Mouse (Mus musculus) neural tube, embryonic 15.5 days (tissue): ENCODE measurements around the gene Clip2. TPM values are rescaled to one million over a fixed set of nuclear protein-coding genes. Genes with fewer than 3 reads are reported as not detected.

ENCODE experiments used
- ATAC-seq: fragments of 200-750 bp; cut with Nextera tagmentation; 2 replicates; pipeline ENCODE4 v1.8.0; 2017; ENCODE audit warnings: mild to moderate bottlenecking, moderate TSS enrichment, moderate library complexity; ENCODE audit not compliant: low FRiP score
- H3K27ac ChIP-seq: fragments of 300-500 bp; sonication (generic); replicated peaks from 2 replicates; pipeline ENCODE4 v1.5.1; 2015; ENCODE audit warnings: mild to moderate bottlenecking, inconsistent platforms
- H3K27me3 ChIP-seq: fragments of 300-500 bp; sonication (generic); replicated peaks from 2 replicates; pipeline ENCODE4 v1.6.1; 2015; ENCODE audit warnings: inconsistent platforms
- H3K36me3 ChIP-seq: fragments of 300-500 bp; sonication (generic); 2 replicates; pipeline ENCODE4 v1.6.1; 2015; ENCODE audit warnings: inconsistent platforms
- H3K4me1 ChIP-seq: fragments of 300-500 bp; sonication (generic); 2 replicates; pipeline ENCODE4 v1.6.1; 2015; ENCODE audit warnings: inconsistent platforms
- H3K4me2 ChIP-seq: fragments of 300-500 bp; sonication (generic); 2 replicates; pipeline ENCODE4 v1.6.1; 2015; ENCODE audit warnings: inconsistent platforms, mild to moderate bottlenecking, moderate library complexity
- H3K4me3 ChIP-seq: fragments of 300-500 bp; sonication (generic); replicated peaks from 2 replicates; pipeline ENCODE4 v1.5.1; 2015; ENCODE audit warnings: mild to moderate bottlenecking, inconsistent platforms
- H3K9ac ChIP-seq: fragments of 300-500 bp; sonication (generic); replicated peaks from 2 replicates; pipeline ENCODE4 v1.6.1; 2015; ENCODE audit warnings: mild to moderate bottlenecking, inconsistent platforms
- H3K9me3 ChIP-seq: fragments of 300-500 bp; sonication (generic); replicated peaks from 2 replicates; pipeline ENCODE4 v1.6.1; 2016; ENCODE audit warnings: inconsistent platforms
- WGBS: fragments of 180-500 bp; shearing (Covaris S2); methylation state at CpG from one replicate; pipeline ENCODE4 v1.1.7; 2015; ENCODE audit warnings: mixed read lengths; 5-methylcytosine and 5-hydroxymethylcytosine counted together
- polyA plus RNA-seq: library from polyadenylated mRNA; unstranded; fragments of >200 nt; fragmentation: Nextera tagmentation; extraction: Ambion mirVana; gene quantifications from 2 replicates; pipeline ENCODE4 v1.2.1, GENCODE M21; 2015

The Clip2 gene
- polyA plus RNA-seq, 1 experiment from 2014 or later = 12.1 TPM

DNA sequence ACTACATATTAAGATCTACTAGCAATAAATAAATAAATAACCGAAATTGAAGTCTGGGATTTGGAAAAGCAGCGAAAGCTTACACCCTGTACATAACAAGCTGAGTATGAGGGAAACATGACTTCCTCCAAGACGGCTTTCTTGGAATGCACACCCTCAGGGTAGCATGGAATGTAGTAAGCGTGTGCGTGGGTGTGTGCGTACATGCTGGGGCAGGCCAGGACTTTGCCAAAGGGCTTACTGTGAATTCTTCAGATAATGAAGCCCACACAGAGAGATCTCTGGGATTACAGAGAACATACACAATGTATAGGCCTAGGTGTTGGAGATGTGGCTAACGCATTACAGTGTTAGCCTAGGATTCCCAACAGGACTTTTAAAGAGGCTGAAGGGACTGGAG lies 25.3 kb upstream of the Clip2 start:
- Histone ChIP-seq H3K9me3 (no peaks in the 10 kb centered on the region), H3K4me3 (no peak overlapping the region), H3K9ac (no peak overlapping the region), H3K4me2 (no peak overlapping the region), H3K4me1 (peaks cover 3% of the 10 kb centered on the region), H3K27me3 (no peaks in the 10 kb centered on the region), H3K36me3 (no peaks in the 10 kb centered on the region), H3K27ac (no peak overlapping the region)
- 91% methylated on average over 7 of the region's 7 CpGs for WGBS
- no peak for ATAC-seq

DNA sequence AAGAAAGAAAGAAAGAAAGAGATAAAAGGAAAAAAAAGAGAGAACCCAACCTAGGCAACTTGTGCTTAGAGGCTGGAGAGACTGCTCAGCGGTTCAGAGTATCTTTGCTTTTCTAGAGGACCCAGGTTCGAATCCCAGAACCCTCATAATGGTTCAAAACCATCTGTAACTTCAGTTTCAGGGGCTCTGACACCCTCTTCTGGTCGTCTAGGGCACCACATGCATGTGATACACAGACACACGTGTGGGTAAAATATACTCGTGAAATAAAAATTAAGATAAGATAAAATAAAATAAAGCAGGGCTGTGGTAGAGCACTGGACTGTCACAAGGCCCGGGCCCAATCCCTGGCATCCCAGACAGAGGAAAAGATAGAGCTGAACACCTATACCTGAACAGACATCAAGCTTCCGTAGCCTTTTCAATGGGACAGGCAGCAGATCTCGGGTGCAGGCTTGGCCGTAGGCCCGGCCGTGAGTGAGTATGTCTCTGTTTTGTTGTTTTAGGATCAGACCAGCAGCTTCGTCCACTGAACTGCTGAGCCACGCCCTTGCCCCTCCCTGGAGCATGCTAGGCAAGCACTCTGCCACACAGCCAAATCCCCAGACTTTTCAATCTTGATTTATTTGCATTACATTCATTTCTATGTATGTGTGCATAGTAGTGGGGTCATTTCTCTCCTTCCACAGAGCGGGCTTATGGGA lies 24.4 kb upstream of the Clip2 start:
- ATAC-seq = no peak

DNA sequence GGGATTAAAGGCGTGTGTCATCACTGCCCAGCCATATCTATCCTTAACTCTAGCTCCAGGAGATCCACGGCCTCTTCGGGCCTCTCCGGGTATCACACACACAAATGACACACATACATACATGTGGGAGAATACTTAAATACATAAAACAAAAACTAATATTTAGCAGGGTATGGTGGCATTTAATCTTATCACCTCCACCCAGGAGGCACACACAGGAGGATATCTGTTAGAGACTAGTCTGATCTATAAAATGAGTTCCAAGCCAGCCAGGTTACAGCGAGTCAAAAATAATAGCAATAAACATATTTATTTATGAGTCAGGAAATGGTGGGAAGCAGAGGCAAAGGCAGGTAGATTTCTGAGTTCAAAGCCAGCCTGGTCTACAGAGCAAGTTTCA lies 23.6 kb upstream of the Clip2 start:
- Histone ChIP-seq H3K27ac (no peak overlapping the region), H3K27me3 (no peaks in the 10 kb centered on the region), H3K4me1 (peaks cover 9% of the 10 kb centered on the region), H3K9ac (no peak overlapping the region), H3K36me3 (no peaks in the 10 kb centered on the region), H3K4me3 (no peak overlapping the region), H3K4me2 (no peak overlapping the region), H3K9me3 (no peaks in the 10 kb centered on the region)
- ATAC-seq = no peak
- WGBS = 97% methylated on average over 5 of the region's 5 CpGs

More for the DNA sequence above, 24.4 kb upstream of the Clip2 start:
- no peaks in the 10 kb centered on the region for H3K36me3 ChIP-seq
- H3K4me3 ChIP-seq = no peak overlapping the region
- peaks cover 9% of the 10 kb centered on the region for H3K4me1 ChIP-seq
- 83% methylated on average over 14 of the region's 14 CpGs for WGBS
- H3K9me3 ChIP-seq = no peaks in the 10 kb centered on the region
- H3K27ac ChIP-seq = no peak overlapping the region
- H3K9ac ChIP-seq = no peak overlapping the region
- no peak overlapping the region for H3K4me2 ChIP-seq
- no peaks in the 10 kb centered on the region for H3K27me3 ChIP-seq

DNA sequence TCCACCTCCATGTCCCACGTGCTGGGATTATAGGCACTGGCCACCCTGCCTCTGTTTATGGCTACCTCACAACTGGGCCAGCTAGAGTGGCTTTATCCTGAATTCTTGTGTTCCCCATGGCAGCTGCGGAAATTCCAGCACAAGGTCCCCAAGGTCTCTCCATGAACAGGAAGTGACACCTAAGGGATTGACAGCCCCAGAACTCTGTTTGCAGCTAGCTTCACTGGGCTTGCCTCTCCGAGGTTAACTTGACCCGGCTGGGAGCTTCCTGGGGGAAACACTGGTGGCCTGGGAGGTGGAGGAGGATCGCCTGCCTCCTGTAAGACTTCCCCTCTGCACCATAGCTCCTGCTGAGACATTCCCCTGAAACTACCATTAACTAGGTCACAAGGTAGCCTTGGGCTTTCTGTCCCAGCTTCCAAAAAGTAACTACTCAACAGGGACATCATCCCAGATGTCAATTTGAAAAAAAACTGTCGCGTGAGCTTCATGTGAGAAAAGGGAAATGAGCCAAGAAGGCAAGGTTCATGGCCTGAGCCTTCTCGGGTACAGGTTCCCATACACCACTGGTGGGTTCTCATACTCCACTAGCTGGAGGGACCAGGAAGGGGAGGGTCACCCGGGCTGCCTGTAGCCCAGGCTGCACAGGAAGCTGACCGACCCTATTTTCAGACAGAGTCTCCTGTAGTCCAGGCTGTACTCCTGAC lies 20.4 kb upstream of the Clip2 start:
- Histone ChIP-seq H3K36me3 (no peaks in the 10 kb centered on the region), H3K9me3 (no peaks in the 10 kb centered on the region), H3K27ac (peak overlapping the region; percentile 74; the same call in 1 of the 2 replicates), H3K4me2 (peak overlapping the region; percentile 87), H3K4me1 (peaks cover 9% of the 10 kb centered on the region), H3K9ac (peak overlapping the region; percentile 56; the same call in 1 of the 2 replicates), H3K27me3 (no peaks in the 10 kb centered on the region), H3K4me3 (peak overlapping the region; percentile 51)
- 34% methylated on average over 10 of the region's 10 CpGs for WGBS
- no peak for ATAC-seq

DNA sequence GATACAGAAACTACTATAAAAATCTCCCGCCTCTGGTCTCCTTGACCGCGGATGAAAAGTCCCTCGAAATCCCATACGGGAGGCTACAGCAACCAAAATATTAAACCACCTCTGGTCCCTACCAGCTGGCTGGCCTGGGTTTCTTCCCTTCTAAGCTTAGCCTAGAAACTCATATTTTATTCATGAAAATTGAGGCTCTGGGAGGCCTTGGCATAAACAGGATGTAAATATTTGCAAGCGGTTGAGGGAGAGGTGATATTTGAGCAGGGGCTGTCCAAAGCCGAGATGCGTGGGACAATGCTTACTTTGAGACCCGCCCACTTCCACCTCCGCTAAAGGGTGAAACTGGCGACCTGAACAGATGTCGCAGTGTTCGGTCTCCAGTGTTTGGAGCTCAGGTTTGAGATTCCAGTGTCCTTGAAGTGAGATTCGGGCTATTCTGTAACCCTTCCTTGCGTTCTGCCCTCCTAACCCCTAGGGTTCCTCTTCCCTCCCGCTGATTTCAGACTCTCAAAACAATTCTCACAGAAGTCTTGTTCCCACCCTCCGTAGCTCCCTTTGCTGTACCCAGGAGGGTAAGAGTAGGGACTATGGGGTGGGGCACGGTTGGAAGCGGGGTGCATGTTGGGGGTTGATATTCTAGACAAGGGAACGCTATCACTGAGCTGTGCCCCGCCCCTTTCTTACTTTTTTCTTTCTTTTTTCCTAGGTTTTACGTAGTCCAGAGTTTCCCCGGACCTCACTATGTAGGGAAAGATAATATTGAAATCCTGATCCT lies 19.7 kb upstream of the Clip2 start:
- WGBS = 2% methylated on average over 23 of the region's 23 CpGs
- peak; percentile 77 for ATAC-seq
- H3K9ac ChIP-seq = peak overlapping the region; percentile 56

DNA sequence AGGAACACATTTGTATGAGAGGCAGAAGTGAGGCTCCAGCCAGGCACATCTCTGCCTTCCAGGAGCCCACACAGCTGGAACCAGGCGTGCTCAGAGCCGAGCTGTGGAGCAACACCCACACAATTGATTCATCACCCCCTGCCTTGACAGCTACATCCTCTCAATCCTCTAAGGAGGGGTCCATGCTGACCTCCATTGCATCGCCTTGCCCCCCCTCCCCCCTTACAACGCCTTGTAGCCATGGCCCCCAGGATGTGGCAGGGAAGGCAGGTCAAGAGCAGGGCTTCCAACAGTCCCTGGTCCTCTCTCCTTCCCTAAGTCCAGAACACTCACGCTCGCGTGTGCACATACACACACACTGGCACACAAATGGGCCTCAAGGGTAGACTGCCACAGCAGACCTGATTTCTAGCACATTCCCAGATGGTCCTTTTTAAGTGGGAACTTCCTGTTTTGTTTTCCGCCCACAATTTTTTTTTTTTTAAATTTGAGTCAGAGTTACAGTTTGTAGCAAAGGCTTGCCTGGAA lies 16.8 kb upstream of the Clip2 start:
- Histone ChIP-seq H3K27me3 (no peaks in the 10 kb centered on the region), H3K36me3 (no peaks in the 10 kb centered on the region), H3K4me3 (no peak overlapping the region), H3K9me3 (no peaks in the 10 kb centered on the region), H3K4me1 (peaks cover 9% of the 10 kb centered on the region), H3K27ac (no peak overlapping the region), H3K4me2 (no peak overlapping the region), H3K9ac (no peak overlapping the region)
- no peak for ATAC-seq
- WGBS = 62% methylated on average over 8 of the region's 8 CpGs

More for the DNA sequence above, 19.7 kb upstream of the Clip2 start:
- no peaks in the 10 kb centered on the region for H3K27me3 ChIP-seq
- peak overlapping the region; percentile 51 for H3K4me3 ChIP-seq
- H3K36me3 ChIP-seq = no peaks in the 10 kb centered on the region
- H3K9me3 ChIP-seq = no peaks in the 10 kb centered on the region
- peaks cover 9% of the 10 kb centered on the region for H3K4me1 ChIP-seq
- peak overlapping the region; percentile 74 for H3K27ac ChIP-seq
- peak overlapping the region; percentile 87 for H3K4me2 ChIP-seq

DNA sequence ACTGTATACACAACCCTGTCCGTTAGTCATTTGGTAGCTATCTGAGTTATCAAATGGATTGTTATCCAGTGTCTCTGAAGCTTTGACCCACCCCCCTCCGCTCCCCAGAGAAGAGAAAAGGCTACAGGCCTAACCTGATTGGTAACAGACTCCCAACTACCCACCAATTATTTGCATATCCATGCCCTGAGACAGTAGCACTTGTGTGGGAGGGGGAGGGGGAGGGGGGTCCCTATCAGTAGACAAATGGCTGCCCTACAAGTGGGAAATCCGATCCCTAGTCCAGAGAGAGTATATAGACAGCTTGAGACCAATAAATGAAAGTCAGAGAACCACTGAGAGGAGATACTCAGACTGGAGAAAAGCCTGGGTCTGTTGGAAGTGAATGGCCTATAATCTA lies 15.8 kb upstream of the Clip2 start:
- Histone ChIP-seq H3K9ac (no peak overlapping the region), H3K9me3 (no peaks in the 10 kb centered on the region), H3K36me3 (no peaks in the 10 kb centered on the region), H3K27me3 (no peaks in the 10 kb centered on the region), H3K4me1 (peaks cover 9% of the 10 kb centered on the region), H3K4me2 (no peak overlapping the region), H3K4me3 (no peak overlapping the region), H3K27ac (no peak overlapping the region)
- 71% methylated on average over 3 of the region's 3 CpGs for WGBS
- ATAC-seq = no peak

DNA sequence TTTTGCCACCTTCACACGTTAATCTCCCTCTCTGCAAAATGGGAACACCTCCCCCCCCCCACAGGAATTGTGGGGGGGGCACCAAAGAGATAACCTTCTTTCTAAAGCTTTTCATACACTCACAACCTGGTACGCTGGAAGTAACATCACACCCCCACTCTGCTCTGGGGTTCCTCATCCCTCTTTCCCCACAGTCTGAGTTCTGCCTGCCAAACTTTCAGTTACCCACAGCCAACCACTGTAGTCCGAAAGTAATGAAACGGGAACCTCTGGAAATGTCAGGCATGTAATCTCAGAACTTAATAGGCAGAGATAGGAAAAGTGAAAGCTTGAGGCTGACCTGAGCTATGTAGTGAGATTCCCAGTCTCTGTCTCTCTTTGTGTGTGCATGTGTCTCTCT lies 15.2 kb upstream of the Clip2 start:
- WGBS = 89% methylated on average over 4 of the region's 4 CpGs

DNA sequence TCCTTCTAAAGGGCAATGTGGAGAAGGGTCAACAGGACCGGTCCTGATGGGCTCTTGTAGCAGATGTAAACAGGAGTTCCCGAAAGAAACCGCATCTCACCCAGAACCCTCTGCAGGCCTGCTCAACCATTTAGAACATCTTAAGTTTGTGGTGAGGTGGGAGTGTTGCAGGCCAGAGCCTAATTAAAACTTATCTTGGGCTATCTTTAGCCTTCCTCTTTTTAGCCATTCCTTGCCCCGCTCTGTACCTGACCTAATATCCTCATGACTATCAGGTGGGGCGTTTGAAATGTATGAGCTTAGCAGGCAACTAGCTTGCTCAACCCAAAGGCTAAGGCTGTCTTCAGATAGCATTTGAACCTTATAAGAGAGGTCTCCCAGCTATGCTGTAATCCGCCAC lies 13.5 kb upstream of the Clip2 start:
- Histone ChIP-seq H3K4me2 (no peak overlapping the region), H3K27ac (no peak overlapping the region)
- WGBS = 96% methylated on average over 6 of the region's 6 CpGs

More for the DNA sequence above, 15.2 kb upstream of the Clip2 start:
- ATAC-seq = no peak
- no peak overlapping the region for H3K9ac ChIP-seq
- no peak overlapping the region for H3K27ac ChIP-seq
- H3K4me1 ChIP-seq = peaks cover 5% of the 10 kb centered on the region
- no peaks in the 10 kb centered on the region for H3K9me3 ChIP-seq
- no peak overlapping the region for H3K4me3 ChIP-seq
- H3K4me2 ChIP-seq = no peak overlapping the region
- no peaks in the 10 kb centered on the region for H3K36me3 ChIP-seq
- H3K27me3 ChIP-seq = no peaks in the 10 kb centered on the region

DNA sequence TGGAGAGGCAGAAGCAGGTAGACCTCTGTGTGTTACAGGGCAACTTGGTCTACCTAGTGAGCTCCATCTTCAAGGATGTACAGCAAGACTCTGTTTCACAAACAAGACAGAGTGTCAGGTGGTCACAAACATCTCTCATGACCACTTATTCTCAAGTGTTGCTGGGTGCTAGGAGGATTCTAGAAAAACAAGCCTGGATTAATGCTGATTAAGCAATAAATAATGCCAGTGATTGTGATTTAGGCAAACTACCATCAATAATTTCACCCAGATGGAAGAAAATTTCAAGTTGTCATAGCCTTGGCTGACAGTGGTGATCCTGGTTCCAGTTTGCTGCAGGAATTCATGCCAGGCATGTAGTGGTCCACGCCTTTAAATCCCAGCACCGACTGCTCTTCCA lies 12.0 kb upstream of the Clip2 start:
- no peak overlapping the region for H3K4me2 ChIP-seq
- H3K4me3 ChIP-seq = no peak overlapping the region
- H3K9me3 ChIP-seq = no peaks in the 10 kb centered on the region
- no peak overlapping the region for H3K27ac ChIP-seq
- no peak overlapping the region for H3K9ac ChIP-seq
- no peaks in the 10 kb centered on the region for H3K27me3 ChIP-seq
- 93% methylated on average over 2 of the region's 2 CpGs for WGBS
- H3K36me3 ChIP-seq = no peaks in the 10 kb centered on the region
- ATAC-seq = no peak
- H3K4me1 ChIP-seq = no peaks in the 10 kb centered on the region

More for the DNA sequence above, 13.5 kb upstream of the Clip2 start:
- H3K27me3 ChIP-seq = no peaks in the 10 kb centered on the region
- no peak for ATAC-seq
- H3K9me3 ChIP-seq = no peaks in the 10 kb centered on the region
- H3K36me3 ChIP-seq = no peaks in the 10 kb centered on the region
- H3K9ac ChIP-seq = no peak overlapping the region
- no peaks in the 10 kb centered on the region for H3K4me1 ChIP-seq
- H3K4me3 ChIP-seq = no peak overlapping the region

DNA sequence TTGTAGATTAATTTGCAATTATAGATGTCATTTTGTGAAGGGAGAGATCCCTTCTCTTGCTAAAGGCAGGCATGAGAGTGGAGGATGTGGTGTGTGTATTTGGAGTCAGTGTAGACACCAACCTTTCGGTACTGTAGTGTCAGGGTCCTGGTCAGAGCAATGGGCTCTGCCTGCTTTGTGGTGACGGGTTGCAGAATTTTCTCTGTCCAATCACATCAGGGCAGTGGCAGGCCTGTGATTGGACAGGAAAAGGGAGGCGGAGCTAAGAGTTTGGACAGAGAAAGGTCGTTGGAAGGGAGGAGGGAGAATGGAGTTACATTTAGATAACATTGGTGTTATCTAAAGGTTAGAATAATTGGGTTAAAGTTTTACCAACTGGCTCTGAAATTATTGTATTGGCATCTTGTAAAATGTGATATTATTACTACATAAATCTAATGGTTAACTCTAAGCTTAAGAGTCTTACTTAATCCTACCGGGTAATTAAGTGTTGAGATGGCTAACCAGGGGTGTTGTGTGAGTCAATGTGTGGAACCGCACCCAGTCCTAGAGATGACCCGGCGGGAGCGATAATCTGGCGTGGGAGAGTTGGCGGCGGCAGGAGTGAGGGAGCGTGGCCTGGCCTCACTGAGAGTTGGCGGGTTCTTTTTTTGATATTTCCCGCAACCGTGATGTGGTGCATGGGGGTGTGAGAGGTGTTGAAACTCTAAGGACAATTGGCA lies 8.4 kb upstream of the Clip2 start:
- Histone ChIP-seq H3K36me3 (no peaks in the 10 kb centered on the region), H3K4me2 (no peak overlapping the region), H3K4me1 (peaks cover 3% of the 10 kb centered on the region), H3K27me3 (no peaks in the 10 kb centered on the region), H3K9ac (no peak overlapping the region), H3K9me3 (no peaks in the 10 kb centered on the region), H3K27ac (no peak overlapping the region), H3K4me3 (no peak overlapping the region)
- WGBS = 81% methylated on average over 16 of the region's 16 CpGs
- no peak for ATAC-seq
